17 mouse cellular contexts compared by ENCODE assay signal in genomic region chr6:93031812-93032330, GRCm38 (mm10).
"Had no signal": no experiment of that assay in that cellular context is flagged by ENCODE, and none has a peak within 500 bp of the region (broad histone marks: within the 10 kb centered on the region; RNA-seq: fewer than 3 reads in every experiment).

No protein-coding gene starts in this region.

- H3K4me3 ChIP-seq: limb, embryonic 12.5 days; limb, embryonic 15.5 days; liver, embryonic 13.5 days; midbrain, embryonic 12.5 days; midbrain, embryonic 15.5 days; myocyte had no signal

- H3K36me3 ChIP-seq: limb, embryonic 12.5 days; limb, embryonic 15.5 days; liver, embryonic 13.5 days; midbrain, embryonic 12.5 days; midbrain, embryonic 15.5 days had no signal

- DNase-seq: kidney, adult 18-20 months; kidney, postnatal 36 days; left cerebral cortex, postnatal 4 days; liver, embryonic 13.5 days; lung, adult 2 months; lung, postnatal 14 days; lung, postnatal 4 days; thymus, adult 2 months; thymus, postnatal 14 days; thymus, postnatal 4 days had no signal

- H3K9ac ChIP-seq: limb, embryonic 12.5 days; limb, embryonic 15.5 days; liver, embryonic 13.5 days; midbrain, embryonic 12.5 days; midbrain, embryonic 15.5 days had no signal

- H3K9me3 ChIP-seq: limb, embryonic 15.5 days; liver, embryonic 13.5 days; midbrain, embryonic 12.5 days; midbrain, embryonic 15.5 days had no signal

- H3K27ac ChIP-seq: kidney, postnatal 0 days; limb, embryonic 12.5 days; limb, embryonic 15.5 days; liver, embryonic 13.5 days; midbrain, embryonic 12.5 days; midbrain, embryonic 15.5 days; stomach, postnatal 0 days had no signal

- H3K4me1 ChIP-seq: limb, embryonic 12.5 days; limb, embryonic 15.5 days; liver, embryonic 13.5 days; midbrain, embryonic 12.5 days; midbrain, embryonic 15.5 days had no signal

- H3K27me3 ChIP-seq: limb, embryonic 12.5 days; limb, embryonic 15.5 days; liver, embryonic 13.5 days; midbrain, embryonic 12.5 days; midbrain, embryonic 15.5 days had no signal
